Mouse (Mus musculus) CD4-positive, CD25-positive, alpha-beta regulatory T cell, adult 9 weeks (primary cell): Measurements from ENCODE around the gene Chit1. TPM values are rescaled to one million over a fixed set of nuclear protein-coding genes. Genes with fewer than 3 reads are reported as not detected.

ENCODE experiments used
- polyA plus RNA-seq: library from polyadenylated mRNA; unstranded; fragments of 100-300 nt; shearing (Covaris generic); gene quantifications from one replicate; pipeline ENCODE4 v1.2.1, GENCODE M21; 2017

Gene Chit1
- polyA plus RNA-seq = not detected

GRCm38 (mm10) chr1:134110979-134111378 is at the start of gene Chit1:
Gene Chit1 (plus strand): TSS chr1:134111242.

GRCm38 (mm10) chr1:134078802-134079476 is 32.1 kb upstream of the Chit1 start, which contains the start of gene Btg2:
Gene Btg2 (minus strand): TSS chr1:134079120.

GRCm38 (mm10) chr1:134182025-134182424 is 71.0 kb downstream of the Chit1 start, which contains the start of gene Chil1:
Gene Chil1 (plus strand): TSS chr1:134182176.

GRCm38 (mm10) chr1:134193126-134193525 is 82.1 kb downstream of the Chit1 start, which contains the start of gene Mybph:
Gene Mybph (plus strand): TSS chr1:134193448.

Other genes starting within 250 kb of the Chit1 start
- not detected for gene Optc, start 203.2 kb upstream of the Chit1 start, polyA plus RNA-seq
- gene Prelp, start 189.8 kb upstream of the Chit1 start, polyA plus RNA-seq = not detected
- not detected for gene Fmod, start 74.0 kb upstream of the Chit1 start, polyA plus RNA-seq
- gene Btg2, start 32.1 kb upstream of the Chit1 start, polyA plus RNA-seq = 283 TPM
- 0.51 TPM for gene Chil1, start 70.9 kb downstream of the Chit1 start, polyA plus RNA-seq
- 0.15 TPM for gene Mybph, start 82.2 kb downstream of the Chit1 start, polyA plus RNA-seq
- not detected for gene Adora1, start 124.2 kb downstream of the Chit1 start, polyA plus RNA-seq
- gene Myog, start 178.7 kb downstream of the Chit1 start, polyA plus RNA-seq = not detected
- not detected for gene Ppfia4, start 221.7 kb downstream of the Chit1 start, polyA plus RNA-seq